Mouse (Mus musculus) MEL (cell line): ENCODE data around the gene Fbxl22.
A peak's percentile ranks its signal among the peaks of the same experiment; 100 is the strongest.

Experiments used
- CHD1 ChIP-seq: IDR thresholded peaks from 2 replicates; pipeline ENCODE4 v1.6.1; 2012; ENCODE audit warnings: low read depth, mild to moderate bottlenecking, inconsistent platforms, low read length, improper control_type of control experiment
- CTCF ChIP-seq, 3 experiments: IDR thresholded peaks in 2 of 3; conservative IDR thresholded peaks in 1 of 3; 2 replicates each; pipeline ENCODE4 v1.5.1; 2011 to 2012; ENCODE audit warnings: low read length in 3 of 3, low read depth in 2 of 3, mild to moderate bottlenecking in 2 of 3, improper control_type of control experiment in 1 of 3, inconsistent platforms in 1 of 3, mixed read lengths in 1 of 3, moderate library complexity in 1 of 3; ENCODE audit not compliant: control insufficient read depth in 1 of 3, insufficient read depth in 1 of 3, poor library complexity in 1 of 3, severe bottlenecking in 1 of 3
- EP300 ChIP-seq, 2 experiments: IDR thresholded peaks; 2 replicates each; pipeline ENCODE4 v1.6.1; 2011; ENCODE audit warnings: improper control_type of control experiment in 2 of 2, low read length in 2 of 2, low read depth in 1 of 2, mild to moderate bottlenecking in 1 of 2
- HCFC1 ChIP-seq: IDR thresholded peaks from 2 replicates; pipeline ENCODE4 v1.6.1; 2012; ENCODE audit warnings: low read depth, mild to moderate bottlenecking, inconsistent platforms, low read length, improper control_type of control experiment, moderate library complexity
- MAFK ChIP-seq: IDR thresholded peaks from 2 replicates; pipeline ENCODE4 v1.6.1; 2011; ENCODE audit warnings: low read depth, mild to moderate bottlenecking, low read length, improper control_type of control experiment, borderline replicate concordance
- POLR2A ChIP-seq, 2 experiments: IDR thresholded peaks; 2 replicates each; pipeline ENCODE4 v1.6.1; 2011 to 2012; ENCODE audit warnings: low read length in 2 of 2, mild to moderate bottlenecking in 2 of 2, control low read depth in 1 of 2, improper control_type of control experiment in 1 of 2, low read depth in 1 of 2, moderate library complexity in 1 of 2; ENCODE audit not compliant: control insufficient read depth in 1 of 2, insufficient read depth in 1 of 2, poor library complexity in 1 of 2
- POLR2AphosphoS2 ChIP-seq: IDR thresholded peaks from 2 replicates; pipeline ENCODE4 v1.6.1; 2011; ENCODE audit warnings: low read length, improper control_type of control experiment
- SIN3A ChIP-seq: IDR thresholded peaks from 2 replicates; pipeline ENCODE4 v1.6.1; 2012; ENCODE audit warnings: low read length, improper control_type of control experiment, inconsistent platforms
- TAL1 ChIP-seq: IDR thresholded peaks from 2 replicates; pipeline ENCODE4 v1.6.1; 2012; ENCODE audit warnings: mild to moderate bottlenecking, inconsistent platforms, low read length, moderate library complexity, mixed read lengths
- USF1 ChIP-seq: IDR thresholded peaks from 2 replicates; pipeline ENCODE4 v1.6.1; 2014; ENCODE audit warnings: low read depth, mild to moderate bottlenecking, inconsistent platforms, low read length, improper control_type of control experiment, moderate library complexity

- peak; percentile 76 for TF ChIP-seq TAL1
- TF ChIP-seq MAFK: no peak
- no peak for TF ChIP-seq CTCF (IDR thresholded peaks at IDR 0.05 in 2 of 3, conservative IDR thresholded peaks at IDR 0.05 in 1 of 3; ENCODE audit: control insufficient read depth in 1 of 3, insufficient read depth in 1 of 3, low read depth in 2 of 3, low read length in 3 of 3, poor library complexity in 1 of 3, severe bottlenecking in 1 of 3)
- no peak for TF ChIP-seq CHD1
- TF ChIP-seq SIN3A: peak; percentile 63; the same call in 1 of the 2 replicates
- no peak for TF ChIP-seq POLR2AphosphoS2
- peak; percentile 87 to 88 for TF ChIP-seq EP300 (IDR thresholded peaks at IDR 0.05; ENCODE audit: low read depth in 1 of 2, low read length in 2 of 2)
- no peak for TF ChIP-seq USF1
- no peak for TF ChIP-seq HCFC1
- no peak for TF ChIP-seq POLR2A (IDR thresholded peaks at IDR 0.05; ENCODE audit: control insufficient read depth in 1 of 2, insufficient read depth in 1 of 2, low read depth in 1 of 2, low read length in 2 of 2, poor library complexity in 1 of 2)
These were observed 31.0 kb downstream of the Fbxl22 start for GRCm38 (mm10) chr9:66483429-66483828.
